Mouse (Mus musculus) E14TG2a.4 (cell line): Measurements from ENCODE around the gene Commd7.

ENCODE experiments used
- H3K27me3 ChIP-seq: 2 replicates; pipeline ENCODE4 v1.6.1; 2014; ENCODE audit warnings: low read length, control low read depth; ENCODE audit not compliant: insufficient read depth
- H3K36me3 ChIP-seq: 2 replicates; pipeline ENCODE4 v1.6.1; 2014; ENCODE audit warnings: low read length, control low read depth; ENCODE audit not compliant: insufficient read depth
- H3K4me1 ChIP-seq: replicated peaks from 2 replicates; pipeline ENCODE4 v1.6.1; 2014; ENCODE audit warnings: low read depth, low read length, control low read depth
- H3K4me3 ChIP-seq: replicated peaks from 2 replicates; pipeline ENCODE4 v1.5.1; 2014; ENCODE audit warnings: mild to moderate bottlenecking, low read length
- H3K9me3 ChIP-seq: 2 replicates; pipeline ENCODE4 v1.6.1; 2014; ENCODE audit warnings: low read length, control low read depth
- CTCF ChIP-seq: conservative IDR thresholded peaks from 2 replicates; pipeline ENCODE4 v1.5.1; 2014; ENCODE audit warnings: low read length
- NANOG ChIP-seq: IDR thresholded peaks from 2 replicates; pipeline ENCODE4 v1.6.1; 2014; ENCODE audit warnings: borderline replicate concordance, low read length, mixed read lengths
- POU5F1 ChIP-seq: IDR thresholded peaks from 2 replicates; pipeline ENCODE4 v1.6.1; 2014; ENCODE audit warnings: low read length, borderline replicate concordance

The Commd7 gene

GRCm38 (mm10) chr2:153603724-153604123 lies 28.9 kb downstream of the Commd7 start:
- peak overlapping the region; percentile 23; the same call in 1 of the 2 replicates for H3K4me3 ChIP-seq
- H3K27me3 ChIP-seq = no peaks in the 10 kb centered on the region
- H3K36me3 ChIP-seq = no peaks in the 10 kb centered on the region
- peak; percentile 58 for TF ChIP-seq CTCF
- TF ChIP-seq POU5F1 = no peak
- H3K4me1 ChIP-seq = peaks cover 75% of the 10 kb centered on the region
- H3K9me3 ChIP-seq = peaks cover 8% of the 10 kb centered on the region; the same call in 1 of the 2 replicates

- Histone ChIP-seq H3K9me3 (peaks cover 8% of the 10 kb centered on the region; the same call in 1 of the 2 replicates), H3K4me3 (no peak overlapping the region; the same call in 1 of the 2 replicates), H3K27me3 (no peaks in the 10 kb centered on the region), H3K4me1 (peaks cover 74% of the 10 kb centered on the region), H3K36me3 (no peaks in the 10 kb centered on the region)
- TF ChIP-seq NANOG (no peak), CTCF (no peak), POU5F1 (no peak)
Observed at GRCm38 (mm10) chr2:153600667-153601648, 31.6 kb downstream of the Commd7 start.

GRCm38 (mm10) chr2:153600021-153600666 lies 32.4 kb downstream of the Commd7 start:
- Histone ChIP-seq H3K36me3 (no peaks in the 10 kb centered on the region), H3K9me3 (peaks cover 8% of the 10 kb centered on the region; the same call in 1 of the 2 replicates), H3K4me3 (peak overlapping the region; percentile 27; the same call in 1 of the 2 replicates), H3K4me1 (peaks cover 79% of the 10 kb centered on the region), H3K27me3 (no peaks in the 10 kb centered on the region)
- no peak for TF ChIP-seq NANOG
- peak; percentile 38 for TF ChIP-seq CTCF

GRCm38 (mm10) chr2:153597626-153598025 lies 35.0 kb downstream of the Commd7 start:
- Histone ChIP-seq H3K36me3 (no peaks in the 10 kb centered on the region), H3K4me1 (peaks cover 83% of the 10 kb centered on the region), H3K9me3 (peaks cover 8% of the 10 kb centered on the region; the same call in 1 of the 2 replicates), H3K4me3 (no peak overlapping the region), H3K27me3 (no peaks in the 10 kb centered on the region)
- no peak for TF ChIP-seq POU5F1
- TF ChIP-seq CTCF = no peak
- TF ChIP-seq NANOG = no peak

- Histone ChIP-seq H3K9me3 (peaks cover 8% of the 10 kb centered on the region; the same call in 1 of the 2 replicates), H3K4me1 (peaks cover 89% of the 10 kb centered on the region), H3K36me3 (no peaks in the 10 kb centered on the region), H3K27me3 (no peaks in the 10 kb centered on the region), H3K4me3 (no peak overlapping the region)
- TF ChIP-seq CTCF (no peak), NANOG (no peak), POU5F1 (no peak)
Observed at GRCm38 (mm10) chr2:153597014-153597413, 35.6 kb downstream of the Commd7 start.

GRCm38 (mm10) chr2:153594998-153595397 lies 37.6 kb downstream of the Commd7 start:
- Histone ChIP-seq H3K4me1 (peaks cover 76% of the 10 kb centered on the region), H3K9me3 (no peaks in the 10 kb centered on the region), H3K27me3 (no peaks in the 10 kb centered on the region), H3K4me3 (no peak overlapping the region), H3K36me3 (no peaks in the 10 kb centered on the region)
- TF ChIP-seq POU5F1 = no peak
- TF ChIP-seq NANOG = peak; percentile 88
- TF ChIP-seq CTCF = no peak

- Histone ChIP-seq H3K36me3 (no peaks in the 10 kb centered on the region), H3K27me3 (no peaks in the 10 kb centered on the region), H3K4me1 (peaks cover 59% of the 10 kb centered on the region), H3K9me3 (no peaks in the 10 kb centered on the region), H3K4me3 (peak overlapping the region; percentile 52)
- TF ChIP-seq NANOG (no peak), CTCF (no peak), POU5F1 (no peak)
Observed at GRCm38 (mm10) chr2:153593186-153593585, 39.4 kb downstream of the Commd7 start.
